Mouse (Mus musculus): ENCODE data around the gene Fbxl16.
A peak's percentile ranks its signal among the peaks of the same experiment; 100 is the strongest.
"Not testable (repeated sequence)": the region's sequence is repeated elsewhere in the genome, so short reads cannot be mapped to it uniquely, and the experiment has no call there.

Fbxl16 gene

GRCm38 (mm10) chr17:25796211-25796771 lies 12.6 kb upstream of the Fbxl16 start:
- DNase-seq: no peak

DNA sequence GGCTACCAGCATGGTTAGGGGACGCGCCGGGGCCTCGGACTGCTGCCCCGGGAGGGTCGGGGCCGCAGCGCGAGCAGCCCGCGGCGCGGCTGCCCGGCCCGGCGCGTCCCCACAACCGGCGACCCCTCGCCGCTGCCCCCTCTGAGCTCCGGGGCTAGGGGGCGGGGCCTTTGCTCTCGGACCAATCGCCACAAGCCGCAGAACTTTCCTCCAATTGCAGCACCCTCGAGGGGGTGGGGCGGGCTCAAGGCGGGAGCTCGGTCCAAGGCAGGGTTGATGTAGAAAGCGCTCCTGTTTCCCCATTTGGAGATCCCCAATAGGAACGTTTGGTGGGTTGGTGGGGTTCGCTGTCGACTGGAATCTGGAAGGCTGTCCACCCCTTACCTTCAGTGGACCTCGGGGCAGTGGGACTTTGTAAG lies 11.9 kb upstream of the Fbxl16 start, which contains the start of gene Metrn:
Gene Metrn, minus strand, starts transcription at position 186 of the 419 bp plus-strand sequence.
- DNase-seq: peak; percentile 85

DNA sequence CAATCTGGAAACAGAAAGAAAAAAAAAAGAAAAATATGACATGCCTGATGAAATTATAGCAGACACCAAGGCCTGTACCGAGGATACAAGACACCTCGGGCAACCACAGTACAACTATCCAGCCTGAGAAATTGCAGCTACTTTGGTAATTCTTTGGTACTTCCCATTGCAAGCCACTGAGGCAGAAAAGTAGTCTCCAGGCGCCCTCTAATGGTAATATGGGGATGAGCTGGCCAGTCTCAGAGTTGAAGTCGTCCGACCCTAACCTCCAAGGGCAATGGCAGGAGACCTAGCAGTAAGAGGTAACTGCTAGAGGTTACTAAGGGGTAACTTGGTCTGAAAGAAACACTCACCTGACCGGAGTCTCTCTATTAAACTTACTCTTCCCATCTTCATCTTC lies 7.9 kb upstream of the Fbxl16 start:
- DNase-seq: peak; percentile 90

- no peak for DNase-seq
Observed at GRCm38 (mm10) chr17:25802825-25803517, 5.9 kb upstream of the Fbxl16 start.

DNA sequence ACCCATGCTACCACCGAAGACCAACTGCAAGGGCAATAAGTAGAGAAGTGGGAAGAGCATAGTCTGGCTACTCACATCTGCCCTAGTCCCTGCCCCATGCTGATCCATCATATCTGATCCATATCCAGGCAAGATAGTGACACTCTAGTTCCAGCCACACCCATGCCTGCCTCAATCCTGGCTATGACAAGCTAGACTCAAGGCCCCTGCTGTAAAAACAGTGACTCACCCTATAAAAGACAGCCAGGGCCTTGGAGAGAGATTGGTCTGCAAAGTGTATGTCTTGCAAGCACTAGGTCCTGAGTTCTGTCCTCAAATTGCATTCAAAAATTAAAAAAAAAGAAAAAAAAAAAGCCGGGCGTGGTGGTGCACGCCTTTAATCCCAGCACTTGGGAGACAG lies 2.4 kb upstream of the Fbxl16 start:
- DNase-seq: no peak

DNA sequence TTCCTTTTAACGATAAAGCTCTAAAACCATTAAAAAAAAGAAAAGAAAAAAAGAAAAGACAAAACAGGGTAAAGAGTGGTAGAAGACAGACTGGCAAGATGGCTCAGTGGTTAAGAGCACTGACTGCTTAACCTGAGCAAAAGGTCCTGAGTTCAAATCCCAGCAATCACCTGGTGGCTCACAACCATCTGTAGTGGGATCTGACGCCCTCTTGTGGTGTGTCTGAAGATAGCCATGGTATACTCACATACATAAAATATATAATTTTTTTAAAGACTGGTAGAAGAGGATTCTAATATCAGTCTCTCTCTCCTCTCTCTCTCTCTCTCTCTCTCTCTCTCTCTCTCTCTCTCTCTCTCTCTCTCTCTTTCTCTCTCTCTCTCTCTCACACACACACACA lies 1.4 kb upstream of the Fbxl16 start:
- not testable (repeated sequence) for DNase-seq

DNA sequence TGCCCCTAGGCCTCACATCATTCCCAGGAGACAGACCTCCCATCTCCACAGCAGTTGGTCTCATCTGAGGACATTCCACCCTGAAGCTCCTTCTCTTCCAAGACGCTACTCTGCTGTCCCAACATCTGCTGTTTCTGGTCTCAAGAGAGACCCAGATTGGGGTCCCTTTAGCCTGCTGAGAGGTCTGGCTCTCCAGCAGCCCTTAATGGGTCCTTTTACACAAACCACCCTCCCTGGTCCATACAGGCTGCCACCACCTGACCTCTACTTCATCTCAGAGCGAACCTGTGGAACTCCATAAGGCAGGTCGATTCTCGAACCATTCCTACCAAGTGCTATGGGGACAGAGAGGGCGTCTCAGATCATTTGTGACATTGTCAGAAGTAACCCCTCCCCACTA lies 857 bp upstream of the Fbxl16 start:
- DNase-seq: no peak

DNA sequence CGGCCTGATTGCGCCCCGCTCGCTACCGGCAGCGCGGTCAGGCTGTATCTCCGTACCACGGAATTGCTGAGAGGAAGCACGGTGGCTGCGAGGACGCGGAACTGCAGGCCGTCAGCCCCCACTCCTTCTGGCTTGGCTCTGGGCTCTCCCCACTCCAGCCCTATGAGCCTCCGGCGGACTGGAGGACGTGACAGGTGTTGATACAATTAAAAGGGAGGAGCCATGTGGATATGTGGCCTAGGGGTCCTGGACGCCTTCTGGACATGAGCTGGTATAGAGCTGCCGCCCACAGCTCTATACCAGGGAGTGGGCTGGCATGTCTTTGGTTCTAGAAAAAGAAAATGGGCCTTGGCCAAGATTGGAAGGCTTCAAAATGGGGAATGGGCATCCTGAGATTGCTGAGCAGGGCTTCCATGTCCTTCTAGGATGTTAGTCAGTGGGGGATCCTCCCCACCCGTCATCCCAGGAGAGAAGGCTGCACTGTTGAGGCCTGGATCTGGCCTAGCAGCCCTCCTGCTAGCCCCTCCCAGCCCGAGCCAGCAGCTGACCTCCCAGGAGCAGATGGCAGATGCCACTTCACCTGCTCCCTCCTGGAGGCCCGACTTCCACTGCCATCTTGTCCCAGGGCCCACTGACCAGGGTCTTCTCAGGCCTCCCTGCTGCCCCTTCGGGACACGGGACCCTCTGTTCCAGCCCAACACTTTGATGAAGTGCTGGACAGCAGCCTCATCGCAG lies 888 bp downstream of the Fbxl16 start:
- DNase-seq: no peak

DNA sequence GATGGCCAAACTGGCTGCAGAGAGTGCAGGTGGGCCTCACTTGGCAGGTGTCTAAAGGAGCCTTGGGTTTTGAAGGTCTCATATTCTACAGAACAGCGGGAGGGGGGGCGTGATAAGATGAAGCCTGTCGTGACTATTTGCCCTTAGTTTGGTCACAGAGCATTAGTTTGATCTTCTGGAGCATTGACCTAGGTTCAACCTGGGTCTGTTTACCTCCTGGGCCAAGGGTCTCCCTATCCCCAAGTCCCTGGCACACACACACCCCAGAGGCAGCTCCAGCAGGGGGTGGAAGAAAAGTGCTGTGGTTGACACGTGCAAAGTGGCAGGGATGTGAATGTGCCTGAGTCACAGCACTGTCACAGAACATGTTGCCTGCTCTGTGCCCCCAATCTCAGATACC lies 2.0 kb downstream of the Fbxl16 start:
- DNase-seq: no peak

- DNase-seq: peak; percentile 85
Observed at GRCm38 (mm10) chr17:25813471-25813870, 4.6 kb downstream of the Fbxl16 start.

DNA sequence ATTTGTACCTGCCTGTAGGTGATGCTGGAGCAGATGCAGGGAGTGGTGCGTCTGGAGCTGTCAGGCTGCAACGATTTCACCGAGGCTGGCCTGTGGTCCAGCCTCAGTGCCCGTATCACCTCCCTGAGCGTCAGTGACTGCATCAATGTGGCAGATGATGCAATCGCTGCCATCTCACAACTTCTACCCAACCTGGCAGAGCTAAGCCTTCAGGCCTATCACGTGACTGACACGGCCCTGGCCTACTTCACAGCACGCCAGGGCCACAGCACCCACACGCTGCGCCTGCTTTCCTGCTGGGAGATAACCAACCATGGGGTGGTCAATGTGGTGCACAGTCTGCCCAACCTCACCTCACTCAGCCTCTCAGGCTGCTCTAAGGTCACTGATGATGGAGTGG lies 8.8 kb downstream of the Fbxl16 start:
- DNase-seq: no peak

DNA sequence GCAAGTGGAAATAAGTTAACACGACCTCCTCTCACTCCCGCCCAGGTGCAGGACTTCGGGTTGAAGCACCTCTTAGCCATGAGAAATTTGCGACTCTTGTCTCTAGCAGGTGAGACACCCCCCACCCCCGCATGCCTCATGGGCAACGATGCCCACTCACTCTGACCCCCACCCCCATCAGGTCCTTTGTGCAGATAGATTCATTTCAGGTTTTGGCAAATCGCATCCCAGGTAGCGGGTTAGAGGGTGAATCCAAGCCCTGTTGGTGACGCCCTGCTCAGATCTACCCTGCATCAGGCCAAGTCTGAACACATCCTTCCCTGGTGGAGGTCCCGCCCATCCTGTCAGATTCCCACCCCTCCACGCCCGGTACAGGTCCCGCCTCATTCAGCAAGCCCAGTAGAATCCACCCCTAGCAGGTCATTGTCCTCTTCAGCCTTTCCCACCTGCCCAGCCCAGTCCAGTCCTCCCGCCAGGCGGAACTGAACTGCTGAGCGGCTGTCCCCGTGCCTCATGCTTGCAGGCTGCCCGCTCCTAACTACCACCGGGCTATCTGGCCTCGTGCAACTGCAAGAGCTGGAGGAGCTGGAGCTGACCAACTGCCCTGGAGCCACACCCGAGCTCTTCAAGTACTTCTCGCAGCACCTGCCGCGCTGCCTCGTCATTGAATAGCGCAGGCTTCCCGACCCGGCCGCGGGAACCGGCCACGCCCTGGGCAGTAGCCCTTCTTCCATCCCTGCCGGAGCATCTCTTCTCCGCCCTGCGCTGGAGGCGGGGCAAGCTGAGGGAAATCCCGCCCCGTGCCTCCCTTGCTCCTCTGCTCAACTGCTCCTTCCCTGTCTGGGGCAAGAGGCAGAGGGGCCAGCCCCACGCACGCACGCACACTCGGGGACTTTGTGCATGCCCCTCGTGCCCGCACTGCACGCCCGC lies 10.2 kb downstream of the Fbxl16 start:
- DNase-seq: no peak

DNA sequence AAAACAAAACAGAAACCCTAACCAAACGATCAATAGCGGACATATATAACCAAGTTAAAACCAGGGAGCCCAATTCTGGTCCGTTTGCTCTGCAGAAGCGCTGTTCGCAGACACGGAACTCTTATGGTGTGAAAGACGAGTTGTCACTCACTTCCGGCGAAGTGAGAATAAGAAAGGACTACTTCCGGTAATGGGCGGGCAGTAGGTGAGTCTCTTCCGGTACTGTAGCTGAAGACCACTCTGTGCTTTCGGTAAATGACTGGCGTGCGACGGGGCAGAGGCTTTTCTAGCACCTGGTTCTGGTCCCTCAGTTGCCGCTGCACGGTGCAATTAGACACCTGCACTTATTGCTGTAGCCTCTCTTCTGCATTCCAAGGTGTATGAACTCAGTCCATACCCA lies 14.6 kb downstream of the Fbxl16 start, which contains the start of gene Wdr24:
Gene Wdr24, plus strand, starts transcription at position 176 of the 400 bp plus-strand sequence.
- peak; percentile 86 for DNase-seq

DNA sequence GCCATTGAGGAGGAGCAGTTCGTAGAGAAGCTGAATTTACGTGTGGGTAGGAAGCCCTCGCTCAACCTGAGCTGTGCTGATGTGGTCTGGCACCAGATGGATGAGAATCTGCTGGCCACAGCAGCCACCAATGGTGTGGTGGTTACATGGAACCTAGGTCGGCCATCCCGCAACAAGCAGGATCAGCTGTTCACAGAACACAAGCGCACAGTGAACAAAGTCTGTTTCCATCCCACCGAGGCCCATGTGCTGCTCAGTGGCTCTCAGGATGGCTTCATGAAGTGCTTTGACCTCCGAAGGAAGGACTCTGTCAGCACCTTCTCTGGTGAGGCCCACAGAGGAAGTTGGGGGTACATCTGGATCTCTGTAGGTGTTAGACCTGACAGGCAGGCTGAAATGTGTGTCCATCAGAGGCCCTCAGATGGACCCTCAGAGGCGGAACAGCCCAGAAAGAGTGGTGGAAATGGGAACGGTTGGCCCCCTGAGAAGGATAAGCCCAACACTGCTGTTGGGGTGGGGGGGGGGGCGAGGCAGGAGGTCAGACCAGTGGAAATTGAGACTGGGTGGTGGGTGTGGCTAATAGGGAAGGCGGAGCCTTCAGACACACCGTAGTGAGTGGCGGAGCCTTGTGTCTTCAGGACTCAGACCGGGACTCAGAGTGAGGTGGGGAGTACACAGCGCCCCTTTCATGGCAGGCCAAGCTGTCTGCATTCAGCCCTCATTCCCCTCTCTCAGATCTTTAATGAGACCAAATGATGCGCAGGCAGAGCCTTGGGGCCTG lies 15.7 kb downstream of the Fbxl16 start:
- no peak for DNase-seq

- DNase-seq: no peak
Observed at GRCm38 (mm10) chr17:25825311-25825710, 16.4 kb downstream of the Fbxl16 start.

GRCm38 (mm10) chr17:25825984-25826570 lies 17.2 kb downstream of the Fbxl16 start:
- no peak for DNase-seq

GRCm38 (mm10) chr17:25827011-25827410 lies 18.1 kb downstream of the Fbxl16 start:
- no peak for DNase-seq

- no peak for DNase-seq
Observed at GRCm38 (mm10) chr17:25827546-25828222, 18.8 kb downstream of the Fbxl16 start.

DNA sequence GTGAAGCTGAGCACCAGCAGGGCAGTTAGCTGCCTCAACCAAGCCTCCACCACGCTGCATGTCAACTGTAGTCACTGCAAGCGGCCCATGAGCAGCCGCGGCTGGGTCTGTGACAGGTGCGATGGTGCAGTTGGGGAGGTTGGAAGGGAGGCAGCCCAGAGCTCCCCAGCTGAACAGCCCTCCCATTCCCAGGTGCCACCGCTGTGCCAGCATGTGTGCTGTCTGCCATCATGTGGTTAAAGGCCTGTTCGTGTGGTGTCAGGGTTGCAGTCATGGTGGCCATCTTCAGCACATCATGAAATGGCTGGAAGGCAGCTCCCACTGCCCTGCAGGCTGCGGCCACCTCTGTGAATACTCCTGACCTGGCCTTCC lies 19.3 kb downstream of the Fbxl16 start:
- DNase-seq: no peak

DNA sequence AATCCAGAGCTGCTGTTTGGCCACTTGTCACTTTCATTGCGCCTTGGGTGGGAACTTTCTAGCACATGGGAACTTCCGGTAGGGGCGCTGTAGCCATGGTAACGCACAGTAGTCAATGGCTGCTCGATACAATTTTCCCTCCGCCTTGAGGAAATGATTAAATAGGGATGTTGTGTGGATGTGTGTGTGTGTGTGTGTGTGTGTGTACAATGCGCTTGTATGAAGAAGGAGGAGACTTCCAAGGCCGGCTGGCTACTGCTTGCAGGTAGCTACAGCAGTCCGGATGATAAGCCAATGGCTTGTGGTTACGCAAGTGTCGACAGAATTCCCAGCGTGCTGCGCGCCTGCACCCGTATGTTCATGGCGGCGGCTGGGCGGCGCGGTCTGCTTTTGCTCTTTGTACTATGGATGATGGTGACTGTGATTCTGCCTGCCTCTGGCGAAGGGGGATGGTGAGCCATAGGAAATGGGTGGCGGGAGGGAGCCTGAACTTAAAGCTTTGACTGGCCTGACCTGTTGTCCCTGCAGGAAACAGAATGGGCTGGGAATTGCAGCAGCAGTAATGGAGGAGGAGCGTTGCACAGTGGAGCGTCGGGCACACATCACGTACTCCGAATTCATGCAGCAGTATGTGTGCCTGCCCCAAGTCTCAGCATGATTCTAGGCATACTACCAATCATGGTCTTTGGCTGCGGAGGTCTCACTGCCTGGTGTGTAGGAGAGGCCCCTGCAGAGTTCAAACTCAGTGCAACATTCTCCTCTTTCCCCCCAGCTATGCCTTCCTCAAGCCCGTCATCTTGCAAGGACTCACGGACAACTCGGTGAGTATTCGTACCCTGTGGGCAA lies 20.1 kb downstream of the Fbxl16 start, which contains the start of gene Jmjd8:
Gene Jmjd8, plus strand, starts transcription at position 156 of the 846 bp plus-strand sequence.
- peak; percentile 86 for DNase-seq

Measured in kidney, adult 9 months (tissue).